Comparison of ENCODE assay signal across 8 mouse cellular contexts in genomic region chr8:90854671-90855161, GRCm38 (mm10). TPM values are rescaled to one million over a fixed set of nuclear protein-coding genes. Genes with fewer than 3 reads are reported as not detected.
DNase-seq lines count a peak whose midpoint lies in the region; ATAC-seq lines count a peak whose summit lies in the region.

No protein-coding gene starts in this region.

- 0 out of 2 replicates have a peak overlapping the region, but pooled peaks have one; percentile 3 for H3K4me2 ChIP-seq in liver, embryonic 15.5 days
- 0 out of 2 replicates have a peak overlapping the region, but pooled peaks have one; percentile 14 for H3K4me2 ChIP-seq in neural tube, embryonic 11.5 days (ENCODE audit: low read depth)

- WGBS in liver, embryonic 15.5 days (ENCODE audit: insufficient replicate concordance) = 23% methylated on average over 10 of the region's 10 CpGs
- 17% methylated on average over 10 of the region's 10 CpGs for WGBS in neural tube, embryonic 11.5 days

- intact Hi-C loops in heart, postnatal 10 days (cut with DNase I) = no loop called here
- intact Hi-C loops in left cerebral cortex, postnatal 25 days (cut with DNase I) = no loop called here

- no peaks in the 10 kb centered on the region for H3K27me3 ChIP-seq in liver, embryonic 15.5 days
- no peaks in the 10 kb centered on the region for H3K27me3 ChIP-seq in neural tube, embryonic 11.5 days (ENCODE audit: control insufficient read depth, insufficient read depth, low read length)

- H3K27ac ChIP-seq in liver, embryonic 15.5 days (replicated peaks) = no peak overlapping the region
- peak overlapping the region; percentile 49; the same call in 1 of the 2 replicates for H3K27ac ChIP-seq in neural tube, embryonic 11.5 days (ENCODE audit: low read depth, low read length)

- H3K4me3 ChIP-seq in liver, embryonic 15.5 days (replicated peaks) = no peak overlapping the region
- no peak overlapping the region for H3K4me3 ChIP-seq in neural tube, embryonic 11.5 days (ENCODE audit: low read depth, low read length)

- no peak for ATAC-seq in liver, embryonic 15.5 days (ENCODE audit: insufficient read depth)
- peak; percentile 83 for ATAC-seq in neural tube, embryonic 11.5 days (ENCODE audit: insufficient read depth, low FRiP score, low TSS enrichment)

- DNase-seq in adrenal gland, adult (ENCODE audit: inconsistent age in 2 of 2, low spot score in 1 of 2) = peak; percentile 47 to 76
- DNase-seq in adrenal gland, postnatal 25 days = no peak
- peak; percentile 71 for DNase-seq in embryo, embryonic 11 days
- peak; percentile 54 to 59 for DNase-seq in heart, postnatal 10 days
- peak; percentile 66 for DNase-seq in neural tube, embryonic 11.5 days (ENCODE audit: low spot score)
- DNase-seq in left cerebral cortex, postnatal 25 days (ENCODE audit: low spot score in 2 of 2) = no peak
- DNase-seq in spleen, adult 12 weeks (ENCODE audit: low spot score) = no peak

- no peaks in the 10 kb centered on the region for H3K9me3 ChIP-seq in liver, embryonic 15.5 days (replicated peaks)
- no peaks in the 10 kb centered on the region for H3K9me3 ChIP-seq in neural tube, embryonic 11.5 days (ENCODE audit: control insufficient read depth, low read length)

- H3K4me1 ChIP-seq in liver, embryonic 15.5 days (replicated peaks) = 0 out of 2 replicates have a peak, but pooled peaks cover 5% of the 10 kb centered on the region
- H3K4me1 ChIP-seq in neural tube, embryonic 11.5 days (ENCODE audit: control insufficient read depth, insufficient read depth, low read length) = peaks cover 16% of the 10 kb centered on the region

- no peaks in the 10 kb centered on the region for H3K36me3 ChIP-seq in liver, embryonic 15.5 days (replicated peaks)
- no peaks in the 10 kb centered on the region for H3K36me3 ChIP-seq in neural tube, embryonic 11.5 days (ENCODE audit: control insufficient read depth, insufficient read depth, low read length)

- H3K9ac ChIP-seq in liver, embryonic 15.5 days = no peak overlapping the region
- H3K9ac ChIP-seq in neural tube, embryonic 11.5 days (ENCODE audit: low read length) = 0 out of 2 replicates have a peak overlapping the region, but pooled peaks have one; percentile 24

RNA-seq across cellular contexts. Expression of gene Chd9, which starts 26.6 kb away (rescaled TPM):
- 78.7 and 81.6 TPM in 2 replicates for total RNA-seq in adrenal gland, postnatal 25 days (2021)
- total RNA-seq in heart, postnatal 10 days (2021) = 10 to 100 TPM; 47.9 to 51.0 TPM
- 13.2 and 13.3 TPM in 2 replicates for polyA plus RNA-seq in liver, embryonic 15.5 days (2015; fragmentation: Nextera tagmentation; extraction: Ambion mirVana)
- 54.4 and 62.9 TPM in 2 replicates for polyA plus RNA-seq in neural tube, embryonic 11.5 days (2014; fragmentation: Nextera tagmentation; extraction: Ambion mirVana)
- total RNA-seq in left cerebral cortex, postnatal 25 days (2021) = 100 to 1,000 TPM; 194 to 203 TPM

RNA-seq across cellular contexts. Expression of gene Gm19935, which starts 37.5 kb away (rescaled TPM):
- total RNA-seq in adrenal gland, postnatal 25 days (2021) = not detected in 2 replicates
- not detected for total RNA-seq in heart, postnatal 10 days (2021)
- not detected in 2 replicates for polyA plus RNA-seq in liver, embryonic 15.5 days (2015; fragmentation: Nextera tagmentation; extraction: Ambion mirVana)
- not detected in 2 replicates for polyA plus RNA-seq in neural tube, embryonic 11.5 days (2014; fragmentation: Nextera tagmentation; extraction: Ambion mirVana)
- total RNA-seq in left cerebral cortex, postnatal 25 days (2021) = 1 to 10 TPM in 1 of 2 experiments, under 1 TPM in 1; 0.92 to 1.0 TPM

Comparison
In these comparisons a context has a peak if more than half of its experiments do, and no peak if none do; other contexts are left out.
1. DNase-seq: peak in adrenal gland, adult (2 of 2), embryo, embryonic 11 days (single experiment), heart, postnatal 10 days (2 of 2) and neural tube, embryonic 11.5 days (single experiment); none in adrenal gland, postnatal 25 days (single experiment), left cerebral cortex, postnatal 25 days (0 of 2) and spleen, adult 12 weeks (single experiment).